Mouse (Mus musculus) layer of hippocampus, postnatal 25 days (tissue): ENCODE data around the gene Kdelc2. TPM values are rescaled to one million over a fixed set of nuclear protein-coding genes. Genes with fewer than 3 reads are reported as not detected.

Source experiments
- DNase-seq, 2 experiments: peaks; one replicate each; pipeline ENCODE4 v3.0.0; 2022; ENCODE audit warnings: mixed read lengths in 2 of 2, low spot score in 1 of 2; ENCODE audit errors: extremely low spot score in 1 of 2
- microRNA-seq, 2 experiments: library from miRNA; unstranded; fragments of <30 nt; microRNA quantifications; one replicate each; pipeline ENCODE4 v1.2.0; 2021
- total RNA-seq, 2 experiments: library from RNA; stranded (reverse); gene quantifications; 2 replicates each; pipeline ENCODE4 v1.2.3; 2021

Kdelc2 gene
- total RNA-seq, 2 experiments from 2014 or later: 4.5 to 5.2 TPM

DNA sequence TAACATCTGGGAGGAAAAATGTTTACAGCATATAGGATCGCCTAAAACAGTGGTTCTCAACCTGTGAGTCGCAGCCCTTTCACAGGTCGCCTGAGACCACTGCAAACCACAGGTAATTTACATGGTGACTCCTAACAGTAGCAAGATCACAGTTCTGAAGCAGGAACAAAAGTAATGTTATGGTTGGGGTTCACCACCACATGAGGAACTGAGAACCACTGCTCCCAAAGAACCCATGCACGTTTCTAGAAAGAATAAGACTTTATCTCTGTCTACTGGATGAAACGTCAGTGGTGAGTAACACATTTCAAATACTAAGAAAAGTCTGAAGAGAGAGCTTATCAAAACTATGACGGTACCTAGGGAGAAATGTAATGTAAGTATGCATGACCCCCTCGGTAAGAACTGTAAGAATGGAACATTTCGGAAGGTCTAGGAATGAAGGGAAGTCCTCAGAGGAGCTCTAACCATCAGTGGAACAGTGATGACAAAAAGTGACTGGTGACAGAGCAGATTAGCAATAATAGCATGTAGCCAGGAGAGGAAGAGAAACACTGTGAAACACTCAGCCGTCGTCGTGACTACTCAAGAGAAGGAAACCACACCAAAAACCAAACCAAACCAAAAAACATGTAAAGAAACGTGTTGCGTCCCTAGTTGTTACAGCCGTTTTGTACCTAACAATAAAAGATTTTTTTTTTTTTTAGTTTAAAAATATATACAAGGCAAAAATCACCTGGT lies 52.2 kb downstream of the Kdelc2 start:
- no peak for DNase-seq

DNA sequence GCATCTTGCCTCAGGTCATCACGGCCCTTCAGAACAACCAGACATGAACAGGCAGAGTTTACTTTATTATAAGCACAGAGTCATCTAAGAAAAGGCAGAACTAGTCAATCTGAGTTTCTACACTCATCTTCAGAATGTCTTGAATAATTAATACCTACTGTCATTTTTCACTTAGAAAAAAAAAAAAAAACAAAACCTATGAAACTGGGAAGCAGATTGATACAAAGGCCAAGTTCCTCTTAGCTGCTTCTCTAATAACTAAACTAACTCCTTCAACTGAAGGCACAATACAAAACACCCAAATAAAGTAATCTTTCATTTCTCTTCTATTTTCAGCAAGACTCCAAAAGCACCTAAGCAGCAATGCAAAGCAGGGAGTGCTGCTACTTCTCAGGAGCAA lies 66.8 kb downstream of the Kdelc2 start:
- no peak for DNase-seq

Small RNA genes lying within 50 kb of the gene (microRNA-seq; reads per million reads assigned to microRNA genes)
- 0 reads per million in 2 experiments for gene Mir130c

Other genes starting within 250 kb of the Kdelc2 start
- 10 to 100 TPM; 19.3 to 20.0 TPM for gene Ddx10, start 136.0 kb upstream of the Kdelc2 start, total RNA-seq
- gene Exph5, start 82.4 kb upstream of the Kdelc2 start, total RNA-seq: 1 to 10 TPM; 3.3 to 3.8 TPM
- under 1 TPM; 0.27 to 0.38 TPM for gene 4930550C14Rik, start 18.3 kb downstream of the Kdelc2 start, total RNA-seq
- 10 to 100 TPM; 18.3 to 21.0 TPM for gene Atm, start 152.7 kb downstream of the Kdelc2 start, total RNA-seq
- gene Npat, start 153.0 kb downstream of the Kdelc2 start, total RNA-seq: 10 to 100 TPM; 15.6 to 17.5 TPM
- 10 to 100 TPM; 65.5 to 68.0 TPM for gene Acat1, start 226.4 kb downstream of the Kdelc2 start, total RNA-seq